Mouse (Mus musculus): ENCODE measurements at regions not wholly inside any gene's neighbourhood (a gene's known extent, or its start where the extent isn't known, plus 50 kb on each side); places are given as distances from the start of the nearest gene placed in this dataset.

DNA sequence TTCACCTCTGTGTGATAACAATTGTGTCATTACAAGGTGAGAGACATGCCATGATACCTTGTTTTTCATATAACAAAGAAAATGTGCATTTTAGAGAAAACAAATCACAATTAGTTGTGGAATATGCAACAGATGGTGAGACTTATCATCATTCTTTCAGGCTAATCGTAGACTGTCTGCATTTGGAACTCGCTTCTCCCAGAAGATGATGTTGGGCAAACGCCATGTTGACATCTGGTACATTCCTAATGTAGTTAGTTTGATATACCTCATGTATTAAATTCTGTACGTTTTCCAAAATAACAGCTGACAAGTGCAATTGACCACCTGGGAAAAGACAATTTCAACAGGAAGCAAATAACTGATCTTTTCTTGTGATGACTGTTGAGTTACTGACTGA, 482.0 kb upstream of the 4931408C20Rik start:
- no peaks in the 10 kb centered on the region for H3K4me1 ChIP-seq (ENCODE audit: control insufficient read depth, insufficient read depth, low read length)
- no peak for TF ChIP-seq CTCF (IDR thresholded peaks at IDR 0.05; ENCODE audit: borderline replicate concordance, insufficient read depth, low read depth, low read length)
- TF ChIP-seq POLR2A (IDR thresholded peaks at IDR 0.05; ENCODE audit: borderline replicate concordance, insufficient read depth, low read length) = no peak
- DNase-seq = peak in 1 of 2 experiments; percentile 39
- H3K4me3 ChIP-seq (replicated peaks; ENCODE audit: insufficient read depth, low read depth, low read length) = no peak overlapping the region
- no peaks in the 10 kb centered on the region for H3K27me3 ChIP-seq (ENCODE audit: control insufficient read depth, insufficient read depth, low read length)
- no peak overlapping the region for H3K27ac ChIP-seq (ENCODE audit: insufficient read depth, low read length)
- 14% methylated on average over 4 of the region's 4 CpGs for WGBS
